Mouse (Mus musculus) kidney, adult 2 months (tissue): ENCODE measurements around the gene Sema4b.

ENCODE experiments used
- CTCF ChIP-seq: fragments of 200-500 bp; conservative IDR thresholded peaks from 2 replicates; pipeline ENCODE4 v1.5.1; 2011; ENCODE audit warnings: low read depth, mild to moderate bottlenecking, control low read depth, low read length, moderate library complexity, mixed read lengths; ENCODE audit not compliant: insufficient read depth, insufficient read length
- POLR2A ChIP-seq: fragments of 200-500 bp; IDR thresholded peaks from one replicate; pipeline ENCODE4 v1.6.1; 2011; ENCODE audit warnings: low read depth, low read length, control low read depth

- TF ChIP-seq POLR2A (no peak), CTCF (no peak)
These were observed 43.0 kb upstream of the Sema4b start for GRCm38 (mm10) chr7:80143331-80144273.
